Mouse (Mus musculus): Measurements from ENCODE around the gene Scimp. TPM values are rescaled to one million over a fixed set of nuclear protein-coding genes. Genes with fewer than 3 reads are reported as not detected.

Gene Scimp
- not detected for total RNA-seq (2021)

GRCm38 (mm10) chr11:70812365-70812764, at the start of gene Scimp:
Gene Scimp (minus strand): TSS chr11:70812586.
- no peak for DNase-seq

GRCm38 (mm10) chr11:70860371-70860770, 48.0 kb upstream of the Scimp start:
- DNase-seq, result no peak

- no peak for DNase-seq
Measured at GRCm38 (mm10) chr11:70846029-70846428, 33.6 kb upstream of the Scimp start.

- DNase-seq, result no peak
Measured at GRCm38 (mm10) chr11:70845457-70845978, 33.1 kb upstream of the Scimp start.

GRCm38 (mm10) chr11:70844559-70845456, 32.4 kb upstream of the Scimp start, which contains the start of gene Rabep1:
Gene Rabep1 (plus strand): TSS chr11:70844778.
- peak; percentile 92 for DNase-seq

- DNase-seq, result no peak
Measured at GRCm38 (mm10) chr11:70843701-70844551, 31.5 kb upstream of the Scimp start.

GRCm38 (mm10) chr11:70842983-70843382, 30.6 kb upstream of the Scimp start:
- DNase-seq, result no peak

GRCm38 (mm10) chr11:70838610-70839009, 26.2 kb upstream of the Scimp start:
- no peak for DNase-seq

GRCm38 (mm10) chr11:70837031-70837430, 24.6 kb upstream of the Scimp start:
- DNase-seq, result no peak

- DNase-seq, result no peak
Measured at GRCm38 (mm10) chr11:70835381-70835831, 23.0 kb upstream of the Scimp start.

- no peak for DNase-seq
Measured at GRCm38 (mm10) chr11:70833831-70834230, 21.4 kb upstream of the Scimp start.

GRCm38 (mm10) chr11:70833408-70833807, 21.0 kb upstream of the Scimp start:
- no peak for DNase-seq

GRCm38 (mm10) chr11:70831201-70831600, 18.8 kb upstream of the Scimp start:
- DNase-seq, result no peak

GRCm38 (mm10) chr11:70828975-70829615, 16.7 kb upstream of the Scimp start:
- DNase-seq, result no peak

- no peak for DNase-seq
Measured at GRCm38 (mm10) chr11:70826207-70826606, 13.8 kb upstream of the Scimp start.

GRCm38 (mm10) chr11:70821728-70822591, 9.6 kb upstream of the Scimp start:
- DNase-seq, result no peak

GRCm38 (mm10) chr11:70820120-70820519, 7.7 kb upstream of the Scimp start:
- DNase-seq, result no peak

- DNase-seq, result no peak
Measured at GRCm38 (mm10) chr11:70816770-70817169, 4.4 kb upstream of the Scimp start.

GRCm38 (mm10) chr11:70815498-70816078, 3.2 kb upstream of the Scimp start:
- DNase-seq, result peak in 1 of 2 experiments; percentile 48

GRCm38 (mm10) chr11:70815071-70815470, 2.7 kb upstream of the Scimp start:
- DNase-seq, result no peak
